In the genomic region with DNA sequence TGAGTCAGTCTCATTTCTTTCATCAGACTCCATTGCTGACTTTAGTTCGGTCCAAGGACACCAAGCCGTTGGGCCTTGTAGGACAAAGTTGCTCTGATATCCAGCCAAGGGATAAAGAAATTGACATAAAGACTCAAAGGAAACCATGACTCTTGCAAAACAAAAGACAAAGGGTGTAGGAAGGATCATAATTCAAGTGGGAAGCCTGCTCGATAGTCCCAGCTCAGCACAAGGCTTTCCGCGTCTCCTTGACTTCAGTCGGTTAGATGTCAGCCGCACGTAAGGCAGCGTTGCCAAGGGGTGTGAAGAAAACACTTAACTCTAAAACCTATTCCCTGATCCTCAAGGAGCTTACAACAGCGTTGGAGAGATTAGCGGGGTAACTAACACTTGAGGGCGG, we compare ENCODE assay signal across 8 mouse cellular contexts. TPM values are rescaled to one million over a fixed set of nuclear protein-coding genes. Genes with fewer than 3 reads are reported as not detected.
DNase-seq lines count a peak whose midpoint lies in the region; ATAC-seq and TF ChIP-seq lines count a peak whose summit lies in the region.

No protein-coding gene starts in this region.

- 52% methylated on average over 12 of the region's 12 CpGs for WGBS in lung, embryonic 16.5 days
- 76% methylated on average over 12 of the region's 12 CpGs for WGBS in limb, embryonic 11.5 days
- WGBS in olfactory bulb, adult 2 months = 38% methylated on average over 12 of the region's 12 CpGs

- no peak for TF ChIP-seq CTCF in olfactory bulb, adult 2 months (IDR thresholded peaks at IDR 0.05; ENCODE audit: insufficient read depth, low read depth, low read length)

- peak overlapping the region; percentile 58 for H3K4me2 ChIP-seq in lung, embryonic 16.5 days (ENCODE audit: low read depth, low read length)
- H3K4me2 ChIP-seq in limb, embryonic 11.5 days (ENCODE audit: low read depth, severe bottlenecking) = peak overlapping the region; percentile 76; the same call in 1 of the 2 replicates

- TF ChIP-seq POLR2A in olfactory bulb, adult 2 months (IDR thresholded peaks at IDR 0.05; ENCODE audit: insufficient read depth, low read depth, low read length) = no peak

- no peaks in the 10 kb centered on the region for H3K9me3 ChIP-seq in lung, embryonic 16.5 days (ENCODE audit: control insufficient read depth, low read length)
- no peaks in the 10 kb centered on the region for H3K9me3 ChIP-seq in limb, embryonic 11.5 days (ENCODE audit: control insufficient read depth, low read length)

- peak; percentile 38 for DNase-seq in adrenal gland, adult 8-10 months
- DNase-seq in adrenal gland, postnatal 10 days = no peak
- no peak for DNase-seq in lung, adult 18-20 months
- no peak for DNase-seq in limb, embryonic 11.5 days (ENCODE audit: low spot score)
- DNase-seq in left cerebral cortex, postnatal 25 days (ENCODE audit: low spot score in 2 of 2) = no peak
- DNase-seq in urinary bladder, postnatal 14 days (ENCODE audit: low spot score) = no peak

- peak overlapping the region; percentile 80 for H3K4me3 ChIP-seq in lung, embryonic 16.5 days (ENCODE audit: low read length)
- H3K4me3 ChIP-seq in limb, embryonic 11.5 days (ENCODE audit: low read depth, low read length) = peak overlapping the region; percentile 78; the same call in 1 of the 2 replicates
- H3K4me3 ChIP-seq in olfactory bulb, adult 2 months (ENCODE audit: insufficient read depth, low read depth, low read length) = peak overlapping the region; percentile 86

- H3K36me3 ChIP-seq in lung, embryonic 16.5 days (ENCODE audit: control insufficient read depth, insufficient read depth, low read length) = no peaks in the 10 kb centered on the region
- no peaks in the 10 kb centered on the region for H3K36me3 ChIP-seq in limb, embryonic 11.5 days (ENCODE audit: control insufficient read depth, insufficient read depth, low read length)

- no peaks in the 10 kb centered on the region for H3K27me3 ChIP-seq in lung, embryonic 16.5 days (ENCODE audit: control insufficient read depth, insufficient read depth, low read depth, low read length)
- H3K27me3 ChIP-seq in limb, embryonic 11.5 days (ENCODE audit: control insufficient read depth, insufficient read depth, low read length) = no peaks in the 10 kb centered on the region

- H3K4me1 ChIP-seq in lung, embryonic 16.5 days (replicated peaks; ENCODE audit: control insufficient read depth, insufficient read depth, low read length) = peaks cover 6% of the 10 kb centered on the region; the same call in 1 of the 2 replicates
- H3K4me1 ChIP-seq in limb, embryonic 11.5 days (ENCODE audit: control insufficient read depth, insufficient read depth, low read length) = 0 out of 2 replicates have a peak, but pooled peaks cover 3% of the 10 kb centered on the region
- H3K4me1 ChIP-seq in olfactory bulb, adult 2 months (ENCODE audit: control insufficient read depth, insufficient read depth, low read length) = peaks cover 4% of the 10 kb centered on the region; the same call in 1 of the 2 replicates

- H3K27ac ChIP-seq in lung, embryonic 16.5 days (ENCODE audit: low read length) = peak overlapping the region; percentile 94
- H3K27ac ChIP-seq in limb, embryonic 11.5 days (replicated peaks; ENCODE audit: low read depth, low read length) = no peak overlapping the region
- no peak overlapping the region for H3K27ac ChIP-seq in olfactory bulb, adult 2 months (ENCODE audit: insufficient read depth, low read depth, low read length)

- intact Hi-C loops in left cerebral cortex, postnatal 25 days (cut with DNase I) = loop anchor here (5.0 kb wide), 1 partner anchor 89 kb away; no protein-coding TSS in a partner anchor

- peak overlapping the region; percentile 95 for H3K9ac ChIP-seq in lung, embryonic 16.5 days (ENCODE audit: low read length)
- peak overlapping the region; percentile 98 for H3K9ac ChIP-seq in limb, embryonic 11.5 days (ENCODE audit: low read length)

- no peak for ATAC-seq in lung, embryonic 16.5 days (ENCODE audit: low read depth)
- no peak for ATAC-seq in limb, embryonic 11.5 days (ENCODE audit: insufficient number of reproducible peaks, low FRiP score, low TSS enrichment, low read depth)

RNA-seq across cellular contexts. Expression of a gene that starts 0.5 kb away (rescaled TPM):
- 10 to 100 TPM in 2 of 4 experiments, 1 to 10 TPM in 2; 7.6 to 11.8 (median 9.9) TPM for total RNA-seq in adrenal gland, adult 8-10 months (2022)
- 10 to 100 TPM; 13.6 to 15.9 TPM for total RNA-seq in adrenal gland, postnatal 10 days (2021)
- 11.0 and 11.6 TPM in 2 replicates for polyA plus RNA-seq in lung, embryonic 16.5 days (2015; fragmentation: Nextera tagmentation; extraction: Ambion mirVana)
- 12.7 and 13.0 TPM in 2 replicates for polyA plus RNA-seq in limb, embryonic 11.5 days (2014; fragmentation: Nextera tagmentation; extraction: Ambion mirVana)
- polyA plus RNA-seq in olfactory bulb, adult 2 months (2012; ENCODE audit: insufficient read depth, insufficient read length, low replicate concordance, missing spikeins) = not detected in 2 replicates
- 1 to 10 TPM; 7.1 to 7.5 TPM for total RNA-seq in left cerebral cortex, postnatal 25 days (2021)
